Mouse (Mus musculus): ENCODE measurements at regions not wholly inside any gene's neighbourhood (a gene's known extent, or its start where the extent isn't known, plus 50 kb on each side); places are given as distances from the start of the nearest gene placed in this dataset.
A peak's percentile ranks its signal among the peaks of the same experiment; 100 is the strongest.
"Not testable (repeated sequence)": the region's sequence is repeated elsewhere in the genome, so short reads cannot be mapped to it uniquely, and the experiment has no call there.

DNA sequence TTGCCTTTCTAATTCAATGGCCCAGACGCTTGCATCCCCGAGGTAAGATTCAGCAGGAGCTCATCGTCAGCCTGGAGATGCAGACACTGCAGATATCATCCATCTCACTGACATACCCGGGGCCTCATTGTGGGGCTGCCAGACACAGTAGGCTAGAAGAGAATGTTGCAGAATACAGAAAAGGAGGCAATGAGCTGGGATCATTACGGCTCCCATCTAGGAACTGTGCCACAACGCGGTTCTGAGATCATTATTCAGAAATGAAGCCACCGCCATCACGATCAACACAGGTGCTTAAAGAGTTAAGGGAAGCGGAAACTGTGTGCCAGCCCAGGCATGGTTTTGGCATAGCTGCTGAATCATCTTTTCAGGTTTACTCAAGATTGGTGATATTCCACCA, 158.1 kb upstream of the Gm11146 start:
- intact Hi-C loops (cut with DNase I) = no loop called here

DNA sequence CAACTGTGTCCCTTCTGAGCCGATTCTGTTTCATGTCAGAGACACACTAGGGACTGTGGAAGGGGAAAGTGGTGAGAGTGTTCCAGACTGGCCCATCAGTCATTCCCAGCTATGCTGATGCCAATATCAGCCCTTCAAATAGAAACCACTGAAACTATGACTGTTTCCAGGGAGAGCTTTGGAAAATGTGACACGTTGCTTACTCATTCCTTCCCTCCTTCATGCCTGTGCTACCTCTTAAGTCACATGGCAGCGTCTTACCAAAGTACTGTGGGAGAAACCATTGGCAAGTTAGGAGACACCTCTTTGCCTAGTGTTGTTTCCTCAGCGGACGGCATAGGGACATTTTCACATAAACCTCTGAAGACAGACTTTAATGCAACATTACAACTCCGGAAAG, 153.0 kb upstream of the Gm11146 start:
- no peak for DNase-seq (ENCODE audit: low spot score in 2 of 2)
- intact Hi-C loops (cut with DNase I) = no loop called here

More for the DNA sequence above, 158.1 kb upstream of the Gm11146 start:
- peak; percentile 30 to 58 for DNase-seq (ENCODE audit: low spot score in 2 of 2)

DNA sequence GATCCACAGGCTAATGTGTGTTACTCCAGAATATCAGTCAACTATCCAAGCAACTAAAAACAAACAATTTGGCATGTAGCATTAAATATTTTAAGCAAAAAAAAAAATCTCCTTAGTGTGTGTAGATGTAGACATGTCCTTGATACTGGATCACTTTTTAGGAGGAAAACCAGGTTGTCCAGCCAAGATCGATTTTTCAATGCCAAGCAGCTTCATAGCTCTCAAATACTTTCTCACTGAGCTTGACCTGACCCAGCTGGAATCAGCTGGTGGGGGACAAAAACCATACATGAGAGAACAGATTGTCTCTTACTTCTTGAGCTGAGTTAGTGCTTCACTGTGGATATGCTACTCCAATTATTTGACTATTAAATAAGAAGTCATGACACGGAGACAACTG, 147.6 kb upstream of the Gm11146 start:
- intact Hi-C loops (cut with DNase I) = no loop called here
- DNase-seq (ENCODE audit: low spot score in 2 of 2) = no peak

DNA sequence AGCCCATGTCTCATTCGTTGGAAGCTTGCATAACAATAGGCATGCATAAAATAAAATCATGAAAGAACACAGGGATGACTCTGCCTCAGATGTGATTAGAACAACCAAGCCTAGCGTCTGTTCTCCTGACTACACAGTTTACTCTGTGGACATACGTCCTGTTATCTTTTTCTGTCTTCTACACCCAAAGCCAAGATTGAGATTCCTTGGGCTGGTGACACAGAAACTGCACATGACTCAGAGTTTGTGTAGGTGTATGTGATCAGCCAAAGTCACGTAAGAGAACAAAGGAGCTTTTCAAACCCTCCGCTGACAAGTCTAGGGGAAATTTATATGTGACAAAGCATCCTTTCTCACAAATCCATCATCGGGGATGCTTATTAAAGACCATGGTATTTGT, 141.9 kb upstream of the Gm11146 start:
- intact Hi-C loops (cut with DNase I) = no loop called here
- DNase-seq (ENCODE audit: low spot score in 2 of 2) = peak; percentile 4 to 76

DNA sequence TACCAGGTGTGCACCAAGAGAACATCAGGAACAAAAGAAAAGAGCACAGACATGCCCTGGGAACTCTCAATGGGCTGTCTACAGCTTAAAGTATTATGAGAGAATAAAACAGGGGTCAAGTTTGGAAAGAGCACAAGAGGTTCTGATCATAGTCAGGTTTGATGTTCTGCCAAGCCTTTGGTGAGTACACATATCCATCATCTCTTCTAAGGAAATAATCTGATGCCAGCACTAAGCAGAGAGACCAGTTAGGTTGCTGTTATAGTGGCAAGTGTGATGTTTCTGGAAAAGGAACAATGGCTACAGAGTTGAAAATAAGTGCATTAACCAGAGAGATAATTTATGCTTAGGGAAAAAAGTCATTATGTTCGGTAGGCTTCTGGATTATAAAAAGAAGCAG, 136.9 kb upstream of the Gm11146 start:
- intact Hi-C loops (cut with DNase I) = no loop called here
- DNase-seq (ENCODE audit: low spot score in 2 of 2) = no peak

DNA sequence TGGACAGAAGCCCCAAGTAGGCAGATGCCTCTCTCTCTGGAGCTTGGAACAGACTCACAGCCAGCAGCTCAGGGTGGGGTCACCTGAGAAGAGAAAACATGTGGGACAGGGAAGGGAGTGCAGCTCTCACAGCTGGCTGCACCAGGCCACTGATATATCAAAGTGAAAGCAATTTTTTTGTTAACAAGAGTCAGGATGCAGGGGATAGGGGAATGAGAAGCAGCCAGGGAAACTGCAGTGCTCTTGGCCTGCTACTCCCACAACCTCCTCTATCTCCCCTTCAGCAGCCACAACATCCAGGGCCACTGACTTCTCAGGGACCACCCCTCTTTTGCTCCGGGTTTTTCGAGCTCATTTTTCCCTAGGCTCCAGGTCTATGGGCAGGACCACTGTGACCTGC, 117.5 kb upstream of the Gm11146 start:
- DNase-seq (ENCODE audit: low spot score in 2 of 2) = no peak
- intact Hi-C loops (cut with DNase I) = no loop called here

DNA sequence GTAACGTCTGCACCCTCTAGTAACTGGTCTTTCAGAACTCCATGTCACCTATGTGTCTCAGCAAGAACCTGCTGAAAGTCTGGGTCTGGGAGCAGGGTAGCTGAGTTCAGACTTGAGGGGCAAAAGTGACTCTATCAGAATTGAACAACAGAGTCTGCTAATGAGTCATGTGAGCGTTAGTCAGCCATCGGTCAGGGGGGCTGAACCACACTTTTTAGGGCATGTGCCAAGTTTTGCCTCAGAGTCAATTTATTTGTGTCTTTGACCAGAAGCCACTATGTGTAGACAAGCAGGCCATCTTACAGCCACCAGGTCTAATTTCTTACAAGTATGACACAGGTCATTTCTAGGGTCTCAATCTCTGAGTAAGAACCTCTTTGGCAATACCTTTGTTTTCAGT, 115.9 kb upstream of the Gm11146 start:
- DNase-seq (ENCODE audit: low spot score in 2 of 2); intact Hi-C loops (cut with DNase I): not testable (repeated sequence)

DNA sequence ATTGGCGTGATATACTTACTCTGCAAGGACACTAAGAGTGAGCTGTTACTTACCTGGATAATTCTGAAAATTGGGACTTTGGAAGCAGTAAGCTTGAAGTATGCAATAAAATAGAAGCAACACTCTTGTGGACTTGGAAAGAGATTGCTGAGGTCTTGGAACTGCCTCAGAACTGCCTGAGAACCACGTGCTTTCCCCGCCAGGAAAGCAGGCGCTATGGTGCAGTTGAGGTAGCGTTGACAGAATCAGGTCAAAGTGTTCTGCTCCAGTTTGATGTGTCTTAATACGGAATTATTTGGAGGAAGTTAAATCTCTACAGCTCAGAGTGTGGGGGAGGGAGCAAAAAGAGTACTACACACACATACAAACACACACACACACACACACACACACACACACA, 102.8 kb upstream of the Gm11146 start:
- intact Hi-C loops (cut with DNase I) = no loop called here
- peak; percentile 41 to 69 for DNase-seq (ENCODE audit: low spot score in 2 of 2)

DNA sequence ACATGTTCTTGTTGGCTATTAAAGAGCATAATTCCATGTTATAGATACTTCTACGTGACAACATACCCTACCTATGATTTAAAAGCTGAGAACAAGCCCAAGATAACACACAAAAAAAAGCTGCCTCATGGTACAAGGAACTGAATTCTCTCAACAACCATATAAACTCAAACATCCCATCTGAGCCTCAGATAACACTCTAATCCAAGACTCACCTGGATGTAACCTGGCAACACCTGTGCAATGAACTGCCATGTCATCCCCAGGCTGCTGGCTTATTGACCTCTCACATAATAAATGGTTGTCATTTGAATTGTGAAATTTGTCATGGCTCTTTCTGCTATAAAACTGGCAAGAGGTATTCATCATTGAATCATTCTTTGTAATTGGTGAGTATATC, 93.5 kb upstream of the Gm11146 start:
- no peak for DNase-seq (ENCODE audit: low spot score in 2 of 2)
- intact Hi-C loops (cut with DNase I) = no loop called here

DNA sequence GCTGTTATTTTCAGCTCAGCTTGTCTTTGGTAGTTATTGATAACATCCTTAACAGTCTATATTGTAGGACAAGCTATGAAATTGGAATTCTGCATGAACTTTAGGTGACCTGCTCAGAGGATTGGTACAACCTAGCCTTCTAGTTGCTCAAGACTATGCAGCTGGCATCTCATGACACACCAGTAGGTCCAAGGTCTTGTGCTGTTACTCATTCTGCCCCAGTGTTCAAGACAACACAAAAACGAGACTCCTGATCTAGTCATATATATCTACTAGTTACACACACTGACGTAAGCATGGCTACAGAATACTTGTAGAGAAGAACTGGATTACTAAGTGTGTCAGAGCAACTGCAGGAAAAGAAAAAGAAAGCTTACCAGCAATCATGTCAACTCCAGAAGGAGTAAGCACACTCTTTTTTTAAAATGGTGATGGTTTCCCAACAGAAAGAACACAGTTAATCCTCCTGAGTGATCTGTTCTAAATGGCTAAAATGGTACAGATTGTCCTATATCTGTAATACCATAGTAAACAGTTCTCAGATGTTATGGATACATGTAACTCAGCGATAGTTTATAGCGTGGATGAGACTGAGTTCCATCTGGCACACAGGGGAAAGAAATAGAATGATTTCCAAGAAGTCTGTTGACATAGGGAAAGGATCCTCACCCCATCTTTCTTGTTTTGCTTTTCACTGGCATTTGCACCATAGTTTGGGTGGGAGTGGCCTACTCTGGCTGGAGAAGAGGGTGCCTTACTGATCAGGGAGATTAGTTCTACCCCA, 85.4 kb upstream of the Gm11146 start:
- intact Hi-C loops (cut with DNase I) = no loop called here
- DNase-seq (ENCODE audit: low spot score in 2 of 2) = no peak

DNA sequence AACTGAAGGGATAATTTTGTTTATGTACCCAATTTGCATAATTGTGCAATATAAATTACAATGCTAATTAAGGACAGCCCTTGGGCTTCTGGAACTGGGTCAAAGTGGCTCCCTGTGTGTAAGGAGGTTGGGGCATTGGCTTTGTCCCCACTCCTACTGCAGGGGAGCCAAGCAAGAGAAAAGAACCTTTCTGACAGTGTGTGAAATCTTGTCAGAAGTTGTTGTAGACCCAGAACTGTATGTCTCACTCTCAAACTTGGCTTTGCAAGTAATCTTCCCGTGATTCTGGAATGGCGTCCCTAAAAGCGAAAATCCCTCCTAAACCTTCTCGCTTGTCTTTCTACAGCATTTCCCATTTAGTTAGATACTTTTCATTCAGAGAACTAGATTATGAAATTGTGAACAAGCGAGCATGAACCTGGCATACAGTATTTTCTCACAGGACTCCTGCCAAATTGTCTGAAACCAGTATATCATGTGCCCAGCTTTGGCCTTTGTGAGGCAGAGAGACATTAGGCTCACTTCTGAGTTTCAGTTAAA, 83.8 kb upstream of the Gm11146 start:
- intact Hi-C loops (cut with DNase I) = no loop called here
- peak in 1 of 2 experiments; percentile 28 for DNase-seq (ENCODE audit: low spot score in 2 of 2)

DNA sequence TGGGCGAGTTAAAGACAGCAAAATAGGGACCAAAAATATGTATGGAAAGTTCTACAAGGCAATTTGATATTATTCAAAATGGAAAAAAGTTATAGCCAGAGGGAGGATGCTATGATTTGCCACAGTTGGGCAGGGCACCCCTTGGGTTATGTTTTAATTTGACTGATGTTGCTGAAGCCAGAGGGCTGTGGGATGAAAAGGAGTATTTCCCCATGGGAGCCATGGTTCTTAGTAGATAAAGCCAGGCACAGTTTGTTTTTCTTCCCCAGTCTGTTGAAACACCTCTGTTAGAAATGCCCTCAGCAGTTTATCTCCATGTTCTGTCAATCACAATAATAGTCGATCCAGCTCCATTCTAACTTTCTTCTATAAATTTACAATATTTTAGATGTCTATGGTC, 82.6 kb upstream of the Gm11146 start:
- intact Hi-C loops (cut with DNase I) = no loop called here
- DNase-seq (ENCODE audit: low spot score in 2 of 2) = no peak

DNA sequence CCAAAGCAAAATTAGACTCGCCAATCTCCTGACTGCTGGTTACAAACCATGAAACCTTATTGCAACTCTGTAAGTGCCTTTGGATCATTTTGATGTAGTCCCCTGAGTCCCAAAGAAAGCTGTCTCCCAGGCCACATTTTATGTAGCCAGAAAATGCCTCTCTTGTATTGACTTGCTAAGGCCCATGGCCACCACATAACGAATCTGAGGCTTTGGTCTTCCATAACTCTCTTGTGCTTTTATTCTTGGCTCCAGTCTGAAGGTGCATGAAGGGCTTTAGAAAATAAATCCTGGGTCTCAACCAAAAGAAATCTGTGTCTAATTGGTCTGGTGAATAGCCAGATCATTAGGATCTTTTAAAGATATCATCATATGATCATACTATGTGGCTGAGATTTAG, 77.3 kb upstream of the Gm11146 start:
- DNase-seq (ENCODE audit: low spot score in 2 of 2) = no peak
- intact Hi-C loops (cut with DNase I) = no loop called here

DNA sequence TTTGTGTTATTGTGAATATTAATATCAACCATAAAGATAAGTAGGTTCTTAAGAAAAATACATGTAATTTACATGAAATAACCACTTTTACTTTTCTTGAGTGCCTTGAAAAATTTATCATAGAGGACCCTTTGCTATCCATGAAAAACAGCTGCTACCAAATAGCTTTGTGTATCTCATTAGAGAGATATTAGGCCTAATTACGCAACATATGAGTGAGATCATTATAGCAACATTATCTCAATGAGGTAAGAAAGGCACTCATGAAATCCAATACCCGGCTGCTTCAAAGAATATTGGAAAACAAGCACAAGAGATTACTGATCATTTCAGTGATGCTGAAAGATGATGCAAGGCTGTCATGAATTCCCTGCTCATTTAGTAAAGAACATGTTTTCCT, 74.9 kb upstream of the Gm11146 start:
- no peak for DNase-seq (ENCODE audit: low spot score in 2 of 2)
- intact Hi-C loops (cut with DNase I) = no loop called here

DNA sequence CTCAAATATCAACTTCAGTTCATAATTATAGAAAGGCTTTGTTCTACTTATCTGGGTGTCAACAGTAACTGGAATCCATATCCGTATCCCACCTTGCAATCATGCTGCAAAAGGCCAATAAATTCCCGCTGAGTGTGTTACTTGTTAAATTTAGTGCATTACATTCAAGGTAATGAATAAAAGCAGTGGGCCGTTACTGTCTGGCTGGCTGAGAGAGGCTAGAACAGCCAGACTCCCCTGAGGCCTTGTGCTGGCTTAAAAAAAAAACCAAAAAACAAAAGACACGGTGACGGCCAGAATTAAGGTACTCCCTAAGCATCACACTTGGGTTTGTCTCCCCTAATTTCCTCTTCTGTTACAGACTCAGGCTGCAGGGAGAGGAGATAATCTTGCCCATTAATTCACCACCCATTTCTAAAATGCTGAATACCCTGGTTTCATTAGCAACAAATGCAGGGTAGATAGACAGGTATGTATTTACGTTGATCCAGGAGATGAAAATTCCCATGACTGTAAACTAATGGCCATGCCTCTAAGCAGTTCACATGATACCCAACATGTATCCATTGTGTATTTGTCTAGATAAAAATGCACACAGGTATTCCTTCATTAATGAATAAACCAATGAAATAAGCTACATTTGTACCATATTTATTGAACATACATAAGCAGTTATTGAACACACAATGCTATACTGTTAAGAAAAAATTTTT, 74.1 kb upstream of the Gm11146 start:
- intact Hi-C loops (cut with DNase I) = no loop called here

DNA sequence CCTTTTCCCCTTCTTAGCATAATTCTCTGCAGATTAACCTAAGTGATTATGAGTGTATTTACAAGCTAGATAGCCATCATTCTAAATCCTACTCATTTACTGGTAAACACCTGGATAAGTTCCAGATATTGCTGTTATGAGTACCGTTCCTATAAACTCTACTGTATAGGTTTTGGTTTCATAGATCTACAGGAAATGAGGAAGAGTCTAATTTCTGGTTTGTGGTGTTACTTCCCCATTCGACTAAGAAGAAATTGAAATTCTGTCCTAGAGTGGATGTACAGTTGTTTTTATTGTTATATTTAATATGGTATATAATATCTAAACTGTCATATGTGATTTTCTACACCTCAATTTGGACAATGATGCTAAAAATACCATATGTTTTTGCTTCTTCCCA, 69.4 kb upstream of the Gm11146 start:
- no peak for DNase-seq (ENCODE audit: low spot score in 2 of 2)
- intact Hi-C loops (cut with DNase I) = no loop called here

More for the DNA sequence above, 74.1 kb upstream of the Gm11146 start:
- DNase-seq (ENCODE audit: low spot score in 2 of 2) = no peak

DNA sequence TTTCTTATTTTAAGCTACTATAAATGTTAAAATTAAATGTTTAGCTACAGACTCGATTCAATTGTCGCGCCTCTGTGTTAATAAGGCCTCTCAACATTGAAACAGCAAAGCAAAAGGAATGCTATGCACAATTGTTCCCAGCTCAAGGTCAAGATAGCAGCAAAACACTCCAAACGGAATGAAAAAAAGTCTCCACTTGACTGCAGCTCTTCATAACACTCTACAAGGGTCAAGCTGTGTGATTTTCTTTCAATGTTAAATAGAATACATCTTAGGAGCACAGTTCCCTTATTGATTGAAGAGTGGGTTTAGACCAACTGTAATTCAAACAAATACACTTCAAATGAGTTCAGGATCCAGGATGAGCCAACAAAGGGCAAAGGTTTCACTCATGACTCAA, 63.9 kb upstream of the Gm11146 start:
- intact Hi-C loops (cut with DNase I) = no loop called here
- DNase-seq (ENCODE audit: low spot score in 2 of 2) = no peak

DNA sequence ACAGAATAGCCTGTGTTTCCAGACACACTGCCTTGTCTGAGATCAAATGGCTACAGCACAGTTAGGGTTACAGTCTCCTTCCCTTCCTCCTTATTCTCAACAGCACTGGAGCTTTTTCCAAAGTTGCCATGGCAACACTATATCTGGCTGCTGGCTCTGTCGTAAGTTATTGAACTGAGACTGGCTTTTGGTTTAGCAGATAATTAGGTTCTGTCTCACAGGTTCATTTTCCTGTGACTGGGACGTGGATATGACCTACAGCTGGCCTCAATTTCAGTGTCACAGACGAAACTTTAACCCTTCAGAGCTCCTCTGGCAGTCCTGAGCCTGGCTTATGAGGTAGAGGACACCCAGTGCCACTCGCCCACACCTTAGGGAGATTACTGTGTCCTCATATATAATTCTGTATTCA, 60.2 kb upstream of the Gm11146 start:
- peak; percentile 64 to 88 for DNase-seq (ENCODE audit: low spot score in 2 of 2)

DNA sequence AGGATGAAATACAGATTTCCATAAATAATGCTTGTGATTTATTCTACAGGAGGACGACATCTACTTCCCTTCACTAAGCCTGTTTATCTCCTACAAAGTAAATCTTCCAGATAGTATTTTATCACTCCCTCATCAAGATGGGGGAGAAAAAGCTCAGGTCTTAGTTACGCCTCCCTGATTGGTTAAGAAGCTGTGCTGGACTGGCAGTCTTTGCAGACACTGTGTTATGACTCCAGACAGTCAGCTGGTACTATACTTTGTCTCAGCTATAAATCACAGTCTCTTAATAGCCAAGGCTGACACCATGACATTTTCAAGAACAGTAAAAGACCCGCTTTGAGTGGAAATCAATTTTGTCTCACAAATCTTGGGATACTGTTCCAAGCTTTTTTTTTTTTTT, 51.4 kb upstream of the Gm11146 start:
- no peak for DNase-seq (ENCODE audit: low spot score in 2 of 2)
- intact Hi-C loops (cut with DNase I) = no loop called here

More for the DNA sequence above, 60.2 kb upstream of the Gm11146 start:
- intact Hi-C loops (cut with DNase I) = no loop called here

Data from left cerebral cortex, postnatal 25 days (tissue).